Mouse (Mus musculus) limb, embryonic 11.5 days (tissue): ENCODE data around the gene Birc3. TPM values are rescaled to one million over a fixed set of nuclear protein-coding genes. Genes with fewer than 3 reads are reported as not detected.
A peak's percentile ranks its signal among the peaks of the same experiment; 100 is the strongest.

Experiments used
- ATAC-seq: fragments of 200-750 bp; cut with Nextera tagmentation; 2 replicates; pipeline ENCODE4 v1.8.0; 2017; ENCODE audit warnings: low read depth; ENCODE audit not compliant: insufficient number of reproducible peaks, low FRiP score, low TSS enrichment
- DNase-seq: peaks from one replicate; pipeline ENCODE4 v3.0.0-alpha.2; 2015; ENCODE audit warnings: low spot score
- H3K27ac ChIP-seq: fragments of 300-500 bp; sonication (generic); replicated peaks from 2 replicates; pipeline ENCODE4 v1.5.1; 2014; ENCODE audit warnings: low read depth, mild to moderate bottlenecking, low read length
- H3K27me3 ChIP-seq: fragments of 300-500 bp; sonication (generic); 2 replicates; pipeline ENCODE4 v1.6.1; 2014; ENCODE audit warnings: mild to moderate bottlenecking, low read length, mixed read lengths; ENCODE audit not compliant: control insufficient read depth, insufficient read depth
- H3K36me3 ChIP-seq: fragments of 300-500 bp; sonication (generic); 2 replicates; pipeline ENCODE4 v1.6.1; 2014; ENCODE audit warnings: mild to moderate bottlenecking, low read length, moderate library complexity, mixed read lengths; ENCODE audit not compliant: control insufficient read depth, insufficient read depth
- H3K4me1 ChIP-seq: fragments of 300-500 bp; sonication (generic); 2 replicates; pipeline ENCODE4 v1.6.1; 2014; ENCODE audit warnings: low read length, mixed read lengths; ENCODE audit not compliant: control insufficient read depth, insufficient read depth
- H3K4me2 ChIP-seq: fragments of 300-500 bp; sonication (generic); 2 replicates; pipeline ENCODE4 v1.6.1; 2014; ENCODE audit warnings: low read depth, mild to moderate bottlenecking, moderate library complexity; ENCODE audit not compliant: severe bottlenecking
- H3K4me3 ChIP-seq: fragments of 300-500 bp; sonication (generic); 2 replicates; pipeline ENCODE4 v1.5.1; 2014; ENCODE audit warnings: low read depth, low read length
- H3K9ac ChIP-seq: fragments of 300-500 bp; sonication (generic); 2 replicates; pipeline ENCODE4 v1.6.1; 2014; ENCODE audit warnings: mild to moderate bottlenecking, low read length
- H3K9me3 ChIP-seq: fragments of 300-500 bp; sonication (generic); 2 replicates; pipeline ENCODE4 v1.6.1; 2016; ENCODE audit warnings: low read length; ENCODE audit not compliant: control insufficient read depth
- WGBS: fragments of 180-500 bp; shearing (Covaris S2); extraction: QIAGEN DNeasy Blood & Tissue Kit; methylation state at CpG from one replicate; pipeline ENCODE4 v1.1.7; 2014; 5-methylcytosine and 5-hydroxymethylcytosine counted together
- polyA plus RNA-seq: library from polyadenylated mRNA; unstranded; fragments of >200 nt; fragmentation: Nextera tagmentation; extraction: Ambion mirVana; gene quantifications from 2 replicates; pipeline ENCODE4 v1.2.1, GENCODE M21; 2014

Gene Birc3
- 5.9 and 8.9 TPM in 2 replicates for polyA plus RNA-seq

GRCm38 (mm10) chr9:7872775-7873439 lies at the start of gene Birc3:
Gene Birc3 (minus strand): TSS chr9:7873186.
- Histone ChIP-seq H3K9me3 (no peaks in the 10 kb centered on the region; the same call in 1 of the 2 replicates), H3K4me3 (peak within 1 kb of the TSS; percentile 48), H3K27me3 (no peaks in the 10 kb centered on the region), H3K4me1 (peaks cover 3% of the 10 kb centered on the region; the same call in 1 of the 2 replicates), H3K9ac (peak within 1 kb of the TSS; percentile 79), H3K4me2 (peak within 1 kb of the TSS; percentile 84), H3K36me3 (no peaks in the 10 kb centered on the region), H3K27ac (peak within 1 kb of the TSS; percentile 80)
- ATAC-seq (peak; percentile 83), DNase-seq (peak; percentile 74)
- 2% methylated on average over 26 of the region's 26 CpGs for WGBS

- no peaks in the 10 kb centered on the region for H3K36me3 ChIP-seq
- H3K27me3 ChIP-seq, result no peaks in the 10 kb centered on the region
- H3K9ac ChIP-seq, result no peak overlapping the region
- H3K4me2 ChIP-seq, result peak overlapping the region; percentile 32; the same call in 1 of the 2 replicates
- ATAC-seq (no peak), DNase-seq (no peak)
- no peaks in the 10 kb centered on the region for H3K9me3 ChIP-seq
- no peak overlapping the region for H3K4me3 ChIP-seq
- H3K27ac ChIP-seq, result no peak overlapping the region
- WGBS, result 51% methylated on average over 8 of the region's 8 CpGs
- H3K4me1 ChIP-seq, result no peaks in the 10 kb centered on the region; the same call in 1 of the 2 replicates
These were observed 41.9 kb upstream of the Birc3 start for GRCm38 (mm10) chr9:7914925-7915324.

- Histone ChIP-seq H3K4me2 (peak overlapping the region; percentile 32), H3K27me3 (no peaks in the 10 kb centered on the region), H3K27ac (no peak overlapping the region), H3K9ac (no peak overlapping the region), H3K9me3 (no peaks in the 10 kb centered on the region), H3K4me3 (no peak overlapping the region), H3K4me1 (no peaks in the 10 kb centered on the region; the same call in 1 of the 2 replicates), H3K36me3 (no peaks in the 10 kb centered on the region)
- DNase-seq (peak; percentile 86), ATAC-seq (peak; percentile 91)
- WGBS, result 6% methylated on average over 11 of the region's 11 CpGs
These were observed 41.5 kb upstream of the Birc3 start for GRCm38 (mm10) chr9:7914487-7914886.

GRCm38 (mm10) chr9:7913953-7914352 lies 41.0 kb upstream of the Birc3 start:
- no peaks in the 10 kb centered on the region for H3K27me3 ChIP-seq
- ATAC-seq, result peak; percentile 28; the same call in 1 of the 2 replicates
- no peaks in the 10 kb centered on the region for H3K9me3 ChIP-seq
- no peaks in the 10 kb centered on the region for H3K36me3 ChIP-seq
- H3K27ac ChIP-seq, result no peak overlapping the region
- peak overlapping the region; percentile 32 for H3K4me2 ChIP-seq
- WGBS, result 65% methylated on average over 19 of the region's 19 CpGs
- DNase-seq, result no peak
- no peak overlapping the region for H3K4me3 ChIP-seq
- H3K9ac ChIP-seq, result 0 out of 2 replicates have a peak overlapping the region, but pooled peaks have one; percentile 17
- H3K4me1 ChIP-seq, result no peaks in the 10 kb centered on the region; the same call in 1 of the 2 replicates

GRCm38 (mm10) chr9:7907351-7907985 lies 34.5 kb upstream of the Birc3 start:
- DNase-seq, result no peak
- WGBS, result 77% methylated on average over 2 of the region's 2 CpGs
- H3K9ac ChIP-seq, result no peak overlapping the region
- no peaks in the 10 kb centered on the region for H3K36me3 ChIP-seq
- no peak overlapping the region for H3K4me2 ChIP-seq
- no peaks in the 10 kb centered on the region for H3K27me3 ChIP-seq
- no peak for ATAC-seq
- H3K27ac ChIP-seq, result no peak overlapping the region
- no peaks in the 10 kb centered on the region for H3K9me3 ChIP-seq
- H3K4me3 ChIP-seq, result no peak overlapping the region
- peaks cover 9% of the 10 kb centered on the region; the same call in 1 of the 2 replicates for H3K4me1 ChIP-seq

GRCm38 (mm10) chr9:7906564-7906963 lies 33.6 kb upstream of the Birc3 start:
- Histone ChIP-seq H3K9me3 (no peaks in the 10 kb centered on the region), H3K27me3 (no peaks in the 10 kb centered on the region), H3K9ac (no peak overlapping the region), H3K36me3 (no peaks in the 10 kb centered on the region), H3K4me3 (no peak overlapping the region), H3K4me2 (no peak overlapping the region), H3K27ac (no peak overlapping the region), H3K4me1 (peaks cover 15% of the 10 kb centered on the region; the same call in 1 of the 2 replicates)
- DNase-seq, result no peak
- no peak for ATAC-seq
- 78% methylated on average over 1 of the region's 1 CpGs for WGBS

- Histone ChIP-seq H3K9me3 (no peaks in the 10 kb centered on the region), H3K27me3 (no peaks in the 10 kb centered on the region), H3K4me2 (no peak overlapping the region), H3K4me1 (peaks cover 15% of the 10 kb centered on the region; the same call in 1 of the 2 replicates), H3K36me3 (no peaks in the 10 kb centered on the region), H3K27ac (no peak overlapping the region), H3K9ac (no peak overlapping the region), H3K4me3 (no peak overlapping the region)
- no peak for DNase-seq
- 58% methylated on average over 5 of the region's 5 CpGs for WGBS
- ATAC-seq, result no peak
These were observed 30.8 kb upstream of the Birc3 start for GRCm38 (mm10) chr9:7903825-7904224.

- no peaks in the 10 kb centered on the region for H3K36me3 ChIP-seq
- WGBS, result 38% methylated on average over 2 of the region's 2 CpGs
- H3K27me3 ChIP-seq, result no peaks in the 10 kb centered on the region
- H3K4me2 ChIP-seq, result no peak overlapping the region
- no peak overlapping the region for H3K4me3 ChIP-seq
- H3K4me1 ChIP-seq, result peaks cover 15% of the 10 kb centered on the region; the same call in 1 of the 2 replicates
- no peak for DNase-seq
- no peaks in the 10 kb centered on the region for H3K9me3 ChIP-seq
- ATAC-seq, result no peak
- H3K9ac ChIP-seq, result no peak overlapping the region
- no peak overlapping the region for H3K27ac ChIP-seq
These were observed 30.3 kb upstream of the Birc3 start for GRCm38 (mm10) chr9:7903262-7903661.
